Mouse (Mus musculus) heart, embryonic 12.5 days (tissue): Measurements from ENCODE around the gene Nsf. TPM values are rescaled to one million over a fixed set of nuclear protein-coding genes. Genes with fewer than 3 reads are reported as not detected.

Source experiments
- ATAC-seq: fragments of 200-750 bp; cut with Nextera tagmentation; 2 replicates; pipeline ENCODE4 v1.8.0; 2017; ENCODE audit warnings: moderate TSS enrichment, moderate library complexity; ENCODE audit not compliant: insufficient number of reproducible peaks, low FRiP score
- H3K27ac ChIP-seq: fragments of 300-500 bp; sonication (generic); 2 replicates; pipeline ENCODE4 v1.5.1; 2016; ENCODE audit warnings: mild to moderate bottlenecking, moderate library complexity; ENCODE audit not compliant: poor library complexity, severe bottlenecking
- H3K27me3 ChIP-seq: fragments of 300-500 bp; sonication (generic); replicated peaks from 2 replicates; pipeline ENCODE4 v1.6.1; 2016; ENCODE audit warnings: mild to moderate bottlenecking, moderate library complexity
- H3K36me3 ChIP-seq: fragments of 300-500 bp; sonication (generic); 2 replicates; pipeline ENCODE4 v1.6.1; 2016; ENCODE audit warnings: mild to moderate bottlenecking, moderate library complexity
- H3K4me1 ChIP-seq: fragments of 300-500 bp; sonication (generic); replicated peaks from 2 replicates; pipeline ENCODE4 v1.6.1; 2016; ENCODE audit warnings: mild to moderate bottlenecking
- H3K4me2 ChIP-seq: fragments of 300-500 bp; sonication (generic); 2 replicates; pipeline ENCODE4 v1.6.1; 2016; ENCODE audit warnings: mild to moderate bottlenecking, moderate library complexity
- H3K4me3 ChIP-seq: fragments of 300-500 bp; sonication (generic); 2 replicates; pipeline ENCODE4 v1.5.1; 2016; ENCODE audit warnings: mild to moderate bottlenecking
- H3K9ac ChIP-seq: fragments of 300-500 bp; sonication (generic); 2 replicates; pipeline ENCODE4 v1.6.1; 2016; ENCODE audit warnings: mild to moderate bottlenecking, moderate library complexity
- H3K9me3 ChIP-seq: fragments of 300-500 bp; sonication (generic); replicated peaks from 2 replicates; pipeline ENCODE4 v1.6.1; 2016; ENCODE audit warnings: mild to moderate bottlenecking, moderate library complexity
- WGBS: fragments of 180-500 bp; shearing (Covaris S2); methylation state at CpG from one replicate; pipeline ENCODE4 v1.1.7; 2016; 5-methylcytosine and 5-hydroxymethylcytosine counted together
- polyA plus RNA-seq: library from polyadenylated mRNA; unstranded; fragments of >200 nt; fragmentation: Nextera tagmentation; extraction: Ambion mirVana; gene quantifications from 2 replicates; pipeline ENCODE4 v1.2.1, GENCODE M21; 2016

The Nsf gene
- polyA plus RNA-seq, 1 experiment from 2014 or later, result 42.5 TPM

DNA sequence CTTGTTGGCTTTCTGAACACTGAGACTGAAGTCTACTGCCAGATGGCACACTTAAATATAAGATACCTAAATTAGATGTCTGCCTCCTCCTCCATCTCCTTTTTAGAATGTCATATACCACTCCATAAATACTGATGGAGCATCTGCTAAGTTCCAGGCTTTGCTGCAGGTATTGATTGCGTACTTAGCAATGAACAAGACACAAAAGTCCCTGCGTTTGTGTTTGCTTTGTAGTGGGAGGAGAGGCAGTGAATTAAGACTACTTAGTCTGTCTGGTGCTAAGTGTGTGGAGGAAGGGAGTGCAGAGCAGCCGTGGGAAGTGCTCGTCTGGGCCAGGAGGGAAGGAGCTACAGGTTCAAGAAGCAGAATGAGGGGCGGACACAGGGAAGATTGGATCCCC, 28.0 kb upstream of the Nsf start:
- H3K4me1 ChIP-seq, result peaks cover 8% of the 10 kb centered on the region; the same call in 1 of the 2 replicates
- no peak for ATAC-seq
- no peak overlapping the region for H3K4me2 ChIP-seq
- no peak overlapping the region for H3K4me3 ChIP-seq
- H3K27me3 ChIP-seq, result no peaks in the 10 kb centered on the region
- WGBS, result 77% methylated on average over 5 of the region's 5 CpGs
- peaks cover 71% of the 10 kb centered on the region for H3K36me3 ChIP-seq
- no peak overlapping the region for H3K9ac ChIP-seq
- H3K9me3 ChIP-seq, result no peaks in the 10 kb centered on the region
- H3K27ac ChIP-seq, result no peak overlapping the region

DNA sequence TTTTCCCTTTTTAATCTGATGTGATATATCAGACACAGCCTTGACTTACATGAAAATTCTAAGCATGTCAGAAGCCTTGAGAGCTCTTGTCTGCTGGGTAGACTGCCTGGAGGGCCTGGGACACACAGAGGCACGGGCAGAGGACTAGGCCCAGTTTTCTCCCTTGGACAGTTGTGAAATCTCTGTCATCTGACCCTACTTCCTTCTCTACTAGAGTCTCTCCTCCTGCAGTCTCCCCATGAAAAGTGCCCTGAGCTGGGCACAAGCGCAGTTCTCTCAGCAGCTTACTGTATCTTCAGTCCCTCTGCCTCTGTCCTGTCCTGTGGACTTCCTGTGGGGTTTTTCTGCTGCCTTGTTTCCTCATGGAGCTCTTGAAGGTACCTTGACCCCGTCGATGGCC, 25.5 kb upstream of the Nsf start:
- H3K4me3 ChIP-seq, result no peak overlapping the region
- no peak overlapping the region for H3K4me2 ChIP-seq
- WGBS, result 73% methylated on average over 4 of the region's 4 CpGs
- no peaks in the 10 kb centered on the region for H3K9me3 ChIP-seq
- no peak overlapping the region for H3K9ac ChIP-seq
- no peak overlapping the region for H3K27ac ChIP-seq
- no peaks in the 10 kb centered on the region for H3K27me3 ChIP-seq
- H3K36me3 ChIP-seq, result peaks cover 75% of the 10 kb centered on the region
- no peak for ATAC-seq
- H3K4me1 ChIP-seq, result peaks cover 12% of the 10 kb centered on the region

DNA sequence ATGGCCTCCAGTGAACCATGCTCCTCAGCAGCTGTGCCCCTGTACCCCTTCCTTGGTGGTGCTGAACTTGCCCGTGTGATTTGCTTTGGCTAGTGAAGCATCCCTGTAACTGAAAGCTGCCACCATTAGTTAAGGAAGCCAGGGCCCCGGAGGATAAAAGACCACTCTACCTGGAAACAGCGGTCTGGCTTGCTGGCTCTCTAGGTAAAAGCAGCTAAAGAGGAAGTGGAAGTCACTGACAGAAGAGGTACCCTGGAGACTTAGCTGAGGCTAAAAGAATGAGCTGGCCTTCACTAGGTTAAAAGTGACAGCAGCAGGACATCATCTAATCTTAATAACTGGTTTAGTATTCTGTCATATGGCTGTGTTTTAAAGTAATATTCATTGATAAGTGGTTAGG, 17.0 kb upstream of the Nsf start:
- H3K9me3 ChIP-seq, result no peaks in the 10 kb centered on the region
- no peak overlapping the region for H3K4me3 ChIP-seq
- 88% methylated on average over 3 of the region's 3 CpGs for WGBS
- H3K27me3 ChIP-seq, result no peaks in the 10 kb centered on the region
- no peak for ATAC-seq
- H3K27ac ChIP-seq, result no peak overlapping the region
- H3K9ac ChIP-seq, result no peak overlapping the region
- H3K36me3 ChIP-seq, result peaks cover 54% of the 10 kb centered on the region
- H3K4me2 ChIP-seq, result no peak overlapping the region
- peaks cover 8% of the 10 kb centered on the region for H3K4me1 ChIP-seq

DNA sequence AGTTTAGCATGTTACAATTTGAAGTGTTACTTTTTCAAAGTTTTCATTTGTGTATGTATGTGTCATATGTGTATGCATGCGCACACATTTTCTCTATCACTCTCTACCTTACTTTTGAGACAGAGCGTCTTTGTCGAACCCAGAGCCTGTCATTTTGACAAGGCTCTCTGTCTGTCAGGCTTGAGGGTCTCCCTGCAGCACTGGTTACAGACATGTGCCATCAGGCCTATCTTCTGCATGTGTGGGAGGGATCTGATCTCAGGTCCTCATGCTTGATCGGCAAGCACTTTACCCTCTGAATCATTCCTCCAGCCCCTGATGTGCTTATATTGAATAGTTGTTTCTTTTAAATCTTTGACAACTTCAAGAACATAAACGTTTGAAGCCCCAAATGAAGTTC, 15.4 kb upstream of the Nsf start:
- Histone ChIP-seq H3K36me3 (peaks cover 39% of the 10 kb centered on the region), H3K27me3 (no peaks in the 10 kb centered on the region), H3K9me3 (no peaks in the 10 kb centered on the region), H3K27ac (no peak overlapping the region), H3K4me3 (no peak overlapping the region), H3K9ac (no peak overlapping the region), H3K4me2 (no peak overlapping the region), H3K4me1 (peaks cover 8% of the 10 kb centered on the region)
- no peak for ATAC-seq
- WGBS, result 90% methylated on average over 5 of the region's 5 CpGs

DNA sequence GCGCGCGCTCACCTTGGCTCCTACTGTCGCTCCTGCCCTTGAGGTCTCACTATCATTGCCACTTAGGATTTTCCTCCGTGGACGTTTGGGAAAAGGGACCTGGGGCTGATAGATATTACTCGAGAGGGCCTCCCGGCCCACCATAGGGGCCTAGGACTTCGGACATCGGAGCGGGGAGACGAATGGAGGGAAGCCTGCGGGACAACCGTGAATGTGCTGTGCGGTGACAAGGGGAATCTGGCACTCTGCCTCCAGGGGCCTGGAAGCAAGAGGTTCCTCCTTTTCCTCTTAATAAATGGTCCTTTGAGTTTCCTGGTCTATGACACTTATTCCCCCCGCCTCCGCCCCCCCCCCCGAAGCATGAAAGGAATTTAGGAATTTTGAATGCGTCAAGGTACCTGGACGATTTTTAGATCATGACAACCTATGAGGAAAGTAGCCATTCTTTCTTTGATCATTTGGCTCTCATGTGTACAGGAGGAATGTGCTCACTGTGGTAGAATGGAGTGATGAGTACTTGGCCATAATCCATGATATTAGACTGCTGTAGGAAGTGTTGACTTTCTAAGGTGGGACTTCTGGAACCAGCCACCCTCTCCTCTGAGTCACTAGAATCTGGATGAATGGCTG, 13.4 kb upstream of the Nsf start:
- peaks cover 8% of the 10 kb centered on the region for H3K4me1 ChIP-seq
- H3K4me2 ChIP-seq, result peak overlapping the region; percentile 87
- WGBS, result under 1% methylated on average over 20 of the region's 20 CpGs
- peak overlapping the region; percentile 83 for H3K4me3 ChIP-seq
- H3K27me3 ChIP-seq, result no peaks in the 10 kb centered on the region
- no peak for ATAC-seq
- H3K36me3 ChIP-seq, result peaks cover 21% of the 10 kb centered on the region
- H3K27ac ChIP-seq, result peak overlapping the region; percentile 89
- no peaks in the 10 kb centered on the region for H3K9me3 ChIP-seq
- peak overlapping the region; percentile 86 for H3K9ac ChIP-seq

DNA sequence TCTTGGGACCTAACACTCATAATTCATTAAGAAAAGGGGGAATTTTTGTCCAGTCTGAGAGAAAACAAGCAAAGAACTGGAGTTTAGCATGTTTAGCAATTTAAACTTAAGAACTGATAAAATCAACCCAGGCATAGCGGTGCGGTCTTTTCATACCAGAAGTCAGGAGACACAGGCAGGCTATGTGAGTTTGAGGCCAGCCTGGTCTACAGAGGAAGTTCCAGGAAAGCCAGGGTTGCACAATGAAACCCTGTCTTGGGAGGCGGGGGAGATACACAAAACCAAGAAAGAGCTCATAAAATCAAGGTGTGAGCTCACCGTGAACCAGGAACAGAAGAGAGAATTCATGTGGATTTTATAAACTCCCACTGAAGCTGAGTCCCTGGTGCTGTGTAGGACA, 3.0 kb upstream of the Nsf start:
- Histone ChIP-seq H3K27ac (no peak overlapping the region), H3K4me2 (no peak overlapping the region), H3K9ac (no peak overlapping the region), H3K4me1 (peaks cover 14% of the 10 kb centered on the region), H3K36me3 (no peaks in the 10 kb centered on the region), H3K9me3 (no peaks in the 10 kb centered on the region), H3K27me3 (no peaks in the 10 kb centered on the region), H3K4me3 (no peak overlapping the region)
- no peak for ATAC-seq
- 79% methylated on average over 4 of the region's 4 CpGs for WGBS

DNA sequence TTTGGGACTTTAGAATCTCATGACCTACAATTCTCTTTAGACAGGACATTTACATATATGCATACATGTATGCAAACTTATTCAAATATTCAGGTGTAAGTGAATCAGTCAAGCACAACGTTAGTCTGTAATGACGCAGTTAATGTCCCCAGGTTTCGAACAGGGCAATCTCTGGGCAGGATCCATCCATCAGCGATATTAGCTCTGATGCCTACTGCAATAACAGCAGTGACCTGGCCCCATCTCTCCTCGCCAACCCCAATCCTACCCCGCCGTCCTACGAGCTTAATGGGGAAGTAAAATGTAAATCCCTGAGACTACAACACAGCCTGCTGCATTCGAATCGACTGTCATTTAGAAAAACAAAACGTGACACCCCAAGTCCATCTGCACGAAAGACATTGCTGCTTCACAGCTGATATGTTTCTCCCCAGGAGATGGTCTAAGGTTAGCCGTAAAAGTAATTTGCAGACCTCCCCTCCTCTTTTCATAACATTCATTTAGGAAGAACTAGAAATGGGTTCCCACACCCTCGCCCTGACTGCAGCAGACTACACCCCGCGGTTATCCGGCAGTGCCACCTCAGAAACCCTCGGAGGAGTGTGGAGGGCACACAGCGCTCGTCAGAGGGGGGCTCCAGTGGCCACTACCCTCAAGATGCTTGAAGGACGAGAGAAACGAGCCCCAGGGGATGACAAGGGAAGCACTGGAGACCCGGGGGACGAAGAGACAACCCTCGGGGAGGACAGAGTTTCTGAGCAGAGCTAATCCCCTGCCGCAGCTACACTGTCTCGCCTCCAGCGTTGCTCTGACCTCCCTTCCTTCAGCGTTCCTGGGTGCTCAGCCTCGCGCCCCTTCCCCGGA, 592 bp downstream of the Nsf start:
- peak overlapping the region; percentile 84 for H3K4me2 ChIP-seq
- H3K9ac ChIP-seq, result peak overlapping the region; percentile 90
- H3K4me3 ChIP-seq, result peak overlapping the region; percentile 84
- H3K9me3 ChIP-seq, result no peaks in the 10 kb centered on the region
- H3K4me1 ChIP-seq, result peaks cover 10% of the 10 kb centered on the region
- no peaks in the 10 kb centered on the region for H3K36me3 ChIP-seq
- peak; percentile 80 for ATAC-seq
- 3% methylated on average over 27 of the region's 32 CpGs for WGBS
- no peaks in the 10 kb centered on the region for H3K27me3 ChIP-seq
- H3K27ac ChIP-seq, result no peak overlapping the region; the same call in 1 of the 2 replicates

DNA sequence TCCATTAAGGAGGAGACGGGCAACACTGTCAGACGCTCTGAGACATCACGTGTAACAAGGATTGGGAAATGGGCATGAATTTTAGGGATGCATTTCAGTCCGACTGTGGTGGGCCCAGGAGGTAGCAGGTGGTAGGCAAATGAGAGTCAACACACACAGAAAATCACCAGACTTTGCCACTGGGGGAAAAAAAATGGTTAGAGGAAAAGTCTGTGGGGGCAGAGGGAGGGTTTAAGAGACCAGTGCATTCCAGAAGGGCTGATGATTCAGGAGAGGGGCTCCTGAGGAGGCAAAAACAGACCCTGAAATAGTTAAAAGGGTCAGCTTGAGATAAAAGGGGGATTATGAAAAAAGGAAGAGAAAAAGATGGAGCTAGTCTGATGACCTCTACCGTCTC, 1.2 kb downstream of the Nsf start:
- Histone ChIP-seq H3K27me3 (no peaks in the 10 kb centered on the region), H3K4me2 (peak overlapping the region; percentile 84; the same call in 1 of the 2 replicates), H3K9ac (no peak overlapping the region)

DNA sequence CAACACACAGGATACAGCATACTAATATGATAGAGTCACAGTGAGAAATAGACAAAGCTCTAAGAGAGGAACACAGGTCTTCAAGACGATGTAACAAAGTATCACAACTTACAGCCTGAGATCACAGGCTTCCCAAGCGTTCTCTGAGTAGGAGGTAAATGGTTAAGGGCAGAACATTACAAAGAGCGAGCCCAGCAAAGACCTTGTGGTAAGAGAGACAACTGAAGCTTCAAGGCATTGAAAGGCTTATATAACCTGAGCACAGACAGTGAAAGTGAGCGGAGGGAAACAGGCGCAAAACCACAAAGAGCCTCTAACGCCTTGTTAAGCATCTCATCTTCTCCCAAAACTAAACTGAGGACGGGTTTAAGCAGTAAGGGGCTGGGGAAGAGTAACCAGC, 2.8 kb downstream of the Nsf start:
- WGBS, result 87% methylated on average over 7 of the region's 7 CpGs

More for the DNA sequence above, 1.2 kb downstream of the Nsf start:
- H3K4me1 ChIP-seq, result peaks cover 10% of the 10 kb centered on the region
- H3K27ac ChIP-seq, result no peak overlapping the region
- no peak for ATAC-seq
- H3K4me3 ChIP-seq, result peak overlapping the region; percentile 84; the same call in 1 of the 2 replicates
- H3K9me3 ChIP-seq, result no peaks in the 10 kb centered on the region
- H3K36me3 ChIP-seq, result no peaks in the 10 kb centered on the region
- WGBS, result 68% methylated on average over 5 of the region's 5 CpGs

DNA sequence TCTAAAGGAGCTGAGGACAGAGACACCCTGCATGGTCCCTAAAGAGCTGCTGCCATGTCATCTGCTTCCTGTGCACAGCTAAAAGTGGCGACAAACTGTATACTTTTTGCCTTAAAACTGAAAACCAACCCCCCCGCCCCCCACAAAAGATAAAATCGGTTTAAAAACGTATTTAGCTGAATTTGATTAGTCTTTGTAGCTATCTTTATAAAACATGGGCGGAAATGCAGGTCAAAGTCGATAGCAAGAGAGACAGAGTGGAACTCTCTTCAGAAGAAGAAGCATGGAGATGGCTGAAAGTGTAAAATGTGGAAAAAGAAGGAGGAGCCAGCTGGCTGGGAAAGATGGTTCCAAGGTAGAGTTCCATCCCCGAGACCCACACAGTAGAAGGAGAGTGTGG, 4.9 kb downstream of the Nsf start:
- Histone ChIP-seq H3K4me1 (peaks cover 10% of the 10 kb centered on the region), H3K27me3 (no peaks in the 10 kb centered on the region), H3K9me3 (no peaks in the 10 kb centered on the region), H3K36me3 (0 out of 2 replicates have a peak, but pooled peaks cover 3% of the 10 kb centered on the region), H3K4me3 (no peak overlapping the region), H3K27ac (no peak overlapping the region), H3K9ac (no peak overlapping the region), H3K4me2 (no peak overlapping the region)
- 82% methylated on average over 7 of the region's 7 CpGs for WGBS
- no peak for ATAC-seq

More for the DNA sequence above, 2.8 kb downstream of the Nsf start:
- Histone ChIP-seq H3K4me1 (peaks cover 10% of the 10 kb centered on the region), H3K9me3 (no peaks in the 10 kb centered on the region), H3K27ac (no peak overlapping the region), H3K27me3 (no peaks in the 10 kb centered on the region), H3K4me2 (no peak overlapping the region), H3K9ac (no peak overlapping the region), H3K4me3 (no peak overlapping the region), H3K36me3 (0 out of 2 replicates have a peak, but pooled peaks cover 3% of the 10 kb centered on the region)
- no peak for ATAC-seq

DNA sequence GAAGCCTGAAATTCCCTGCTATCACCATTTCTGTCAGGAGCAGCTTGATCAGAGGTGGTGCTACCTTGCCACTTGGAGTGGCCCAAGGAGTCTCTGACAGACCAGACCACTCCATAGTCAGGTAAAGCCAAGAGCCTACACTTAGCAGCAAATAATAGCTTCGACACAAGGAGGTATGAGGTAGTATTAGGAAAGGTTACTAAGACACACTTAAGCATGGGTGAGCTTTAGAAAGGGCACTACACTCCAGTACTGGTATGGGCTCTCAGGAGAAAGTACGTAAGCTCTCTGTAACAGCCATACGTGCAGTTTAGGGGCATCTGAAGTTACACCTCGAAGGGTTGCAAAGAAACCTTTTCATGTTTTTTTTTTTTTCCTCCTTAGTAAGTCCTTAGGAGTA, 11.1 kb downstream of the Nsf start:
- 87% methylated on average over 4 of the region's 4 CpGs for WGBS

More for the DNA sequence above, 11.1 kb downstream of the Nsf start:
- Histone ChIP-seq H3K9ac (no peak overlapping the region), H3K27me3 (no peaks in the 10 kb centered on the region), H3K27ac (no peak overlapping the region), H3K36me3 (0 out of 2 replicates have a peak, but pooled peaks cover 3% of the 10 kb centered on the region), H3K4me1 (peaks cover 3% of the 10 kb centered on the region; the same call in 1 of the 2 replicates), H3K9me3 (no peaks in the 10 kb centered on the region), H3K4me2 (no peak overlapping the region), H3K4me3 (no peak overlapping the region)
- ATAC-seq, result no peak
